Mouse (Mus musculus) small intestine, adult 2 months (tissue): ENCODE data around the gene Rgs9bp.

Experiments
- CTCF ChIP-seq: fragments of 200-500 bp; IDR thresholded peaks from 2 replicates; pipeline ENCODE4 v1.5.1; 2012; ENCODE audit warnings: low read depth, mild to moderate bottlenecking, control low read depth, inconsistent platforms, low read length, moderate library complexity, mixed read lengths; ENCODE audit not compliant: insufficient replicate concordance, insufficient read length; ENCODE audit errors: extremely low read depth
- POLR2A ChIP-seq: fragments of 200-500 bp; IDR thresholded peaks from 2 replicates; pipeline ENCODE4 v1.6.1; 2012; ENCODE audit warnings: low read depth, mild to moderate bottlenecking, control low read depth, inconsistent platforms, low read length, moderate library complexity

DNA sequence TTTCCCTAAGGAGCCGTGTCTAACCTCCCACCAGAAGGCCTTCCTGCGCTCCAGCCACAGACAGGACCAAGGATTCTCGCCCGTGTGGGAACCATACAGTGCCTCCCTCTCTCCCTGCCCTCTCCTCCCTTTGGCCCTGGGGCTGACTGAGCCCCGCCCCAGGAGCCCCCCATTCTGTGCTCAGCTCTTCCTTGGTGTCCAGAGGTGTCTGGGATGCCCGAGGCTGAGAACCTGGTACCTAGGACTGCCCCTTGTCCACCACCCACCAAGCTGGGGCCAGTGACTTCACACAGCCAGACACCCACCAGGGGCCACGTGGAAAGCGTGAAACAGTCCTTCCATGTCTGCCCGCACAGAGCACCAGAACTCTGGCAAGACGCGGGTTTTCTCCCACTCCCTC lies 22.3 kb downstream of the Rgs9bp start:
- TF ChIP-seq CTCF, result no peak
- TF ChIP-seq POLR2A, result no peak
